Mouse (Mus musculus) ES-Bruce4 (cell line): Measurements from ENCODE around the gene Pnpo.

ENCODE experiments used
- CTCF ChIP-seq: IDR thresholded peaks from one replicate; pipeline ENCODE4 v1.8.1; 2011; ENCODE audit warnings: low read depth, low read length
- EP300 ChIP-seq: IDR thresholded peaks from 2 replicates; pipeline ENCODE4 v1.6.1; 2011; ENCODE audit warnings: low read depth, low read length; ENCODE audit not compliant: insufficient read depth
- POLR2A ChIP-seq: IDR thresholded peaks from one replicate; pipeline ENCODE4 v1.8.1; 2011; ENCODE audit warnings: low read length; ENCODE audit not compliant: insufficient read depth

- TF ChIP-seq POLR2A = no peak
- TF ChIP-seq CTCF = no peak
- TF ChIP-seq EP300 = no peak
These were observed 26.6 kb upstream of the Pnpo start for GRCm38 (mm10) chr11:96970341-96970740.
